25 mouse cellular contexts compared by ENCODE assay signal in the genomic region with DNA sequence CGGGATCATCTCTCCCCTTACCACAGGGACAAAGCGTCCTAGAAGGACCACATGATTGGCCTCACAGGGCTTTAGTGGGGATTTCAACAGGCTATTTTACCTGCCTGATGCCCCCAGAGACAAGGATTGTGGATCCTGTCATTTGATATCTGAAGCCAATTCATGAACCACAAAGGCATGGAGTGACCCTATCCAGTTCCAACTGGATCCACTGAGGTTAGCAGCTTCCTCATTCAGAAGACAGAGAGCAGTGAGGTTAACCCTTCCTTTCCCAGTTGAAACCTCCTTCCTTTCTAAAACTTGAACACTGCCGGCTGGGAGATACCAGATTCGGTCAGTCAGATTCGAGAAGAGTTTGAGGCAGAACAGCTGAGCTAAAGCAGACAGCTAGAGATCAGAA. TPM values are rescaled to one million over a fixed set of nuclear protein-coding genes. Genes with fewer than 3 reads are reported as not detected.
"Had no signal": no experiment of that assay in that cellular context is flagged by ENCODE, and none has a peak within 500 bp of the region (broad histone marks: within the 10 kb centered on the region; RNA-seq: fewer than 3 reads in every experiment).

No protein-coding gene starts in this region.

- ATAC-seq: liver, postnatal 0 days; lung, postnatal 0 days; midbrain, embryonic 16.5 days had no signal

- H3K4me1 ChIP-seq: lung, embryonic 15.5 days; midbrain, embryonic 12.5 days; neural tube, embryonic 13.5 days; stomach, embryonic 15.5 days had no signal

- H3K9me3 ChIP-seq: lung, embryonic 15.5 days; midbrain, embryonic 10.5 days; midbrain, embryonic 12.5 days; neural tube, embryonic 13.5 days; neural tube, embryonic 15.5 days; stomach, embryonic 15.5 days had no signal

- H3K36me3 ChIP-seq: midbrain, embryonic 10.5 days; midbrain, embryonic 12.5 days; neural tube, embryonic 13.5 days; neural tube, embryonic 15.5 days; stomach, embryonic 15.5 days had no signal

- H3K4me2 ChIP-seq: lung, embryonic 15.5 days; midbrain, embryonic 12.5 days; neural tube, embryonic 13.5 days; neural tube, embryonic 15.5 days; stomach, embryonic 15.5 days had no signal

- DNase-seq: liver, postnatal 0 days; lung, adult 2 months; lung, postnatal 14 days; lung, postnatal 36 days; midbrain, embryonic 14.5 days; retina, postnatal 1 day; right cerebral cortex, adult 18-20 months; right cerebral cortex, postnatal 25 days; right cerebral cortex, postnatal 4 days; spleen, adult 18-20 months; thymus, adult 2 months; thymus, postnatal 14 days; thymus, postnatal 36 days had no signal

- H3K27ac ChIP-seq: lung, embryonic 15.5 days; macrophage; midbrain, embryonic 10.5 days; midbrain, embryonic 12.5 days; neural tube, embryonic 13.5 days; neural tube, embryonic 15.5 days; stomach, embryonic 15.5 days; stomach, postnatal 0 days had no signal

- H3K4me3 ChIP-seq: lung, embryonic 15.5 days; midbrain, embryonic 10.5 days; midbrain, embryonic 12.5 days; myocyte; neural tube, embryonic 13.5 days; neural tube, embryonic 15.5 days; stomach, embryonic 15.5 days had no signal

- H3K27me3 ChIP-seq: lung, embryonic 15.5 days; midbrain, embryonic 12.5 days; neural tube, embryonic 13.5 days; neural tube, embryonic 15.5 days; stomach, embryonic 15.5 days had no signal

- H3K9ac ChIP-seq: liver, postnatal 0 days; lung, embryonic 15.5 days; midbrain, embryonic 12.5 days; neural tube, embryonic 13.5 days; neural tube, embryonic 15.5 days; stomach, embryonic 15.5 days had no signal

RNA-seq across cellular contexts. Expression of a gene that starts 14.7 kb away (rescaled TPM):
- total RNA-seq: megakaryocyte-erythroid progenitor cell, adult 5-6 weeks had no signal
